Mouse (Mus musculus): ENCODE results near the gene Pten. TPM values are rescaled to one million over a fixed set of nuclear protein-coding genes. Genes with fewer than 3 reads are reported as not detected.

The Pten gene
- polyA plus RNA-seq, 1 experiment = 13.1 TPM

- TF ChIP-seq CTCF (IDR thresholded peaks at IDR 0.05; ENCODE audit: extremely low read depth, insufficient read depth, insufficient read length, insufficient replicate concordance) = no peak
- no peak for TF ChIP-seq POLR2A (IDR thresholded peaks at IDR 0.05; ENCODE audit: low read depth, low read length)
- peaks cover 8% of the 10 kb centered on the region for H3K4me1 ChIP-seq (ENCODE audit: control insufficient read depth, insufficient read depth, insufficient read length)
- H3K27me3 ChIP-seq (ENCODE audit: control insufficient read depth, insufficient read depth, low read length) = no peaks in the 10 kb centered on the region
- DNase-seq (ENCODE audit: low read depth in 1 of 2, low spot score in 2 of 2) = no peak
- no peaks in the 10 kb centered on the region for H3K36me3 ChIP-seq (ENCODE audit: control insufficient read depth, insufficient read depth, low read length)
- WGBS = 86% methylated on average over 2 of the region's 2 CpGs
- no peak overlapping the region for H3K27ac ChIP-seq (ENCODE audit: insufficient read depth, low read length)
- H3K4me3 ChIP-seq (ENCODE audit: extremely low read depth, insufficient read depth, insufficient read length) = no peak overlapping the region
Measured at GRCm38 (mm10) chr19:32829871-32830270, 72.6 kb downstream of the Pten start.

- no peaks in the 10 kb centered on the region for H3K36me3 ChIP-seq (ENCODE audit: control insufficient read depth, insufficient read depth, low read length)
- no peak overlapping the region for H3K27ac ChIP-seq (ENCODE audit: insufficient read depth, low read length)
- H3K4me3 ChIP-seq (ENCODE audit: extremely low read depth, insufficient read depth, insufficient read length) = no peak overlapping the region
- no peaks in the 10 kb centered on the region for H3K27me3 ChIP-seq (ENCODE audit: control insufficient read depth, insufficient read depth, low read length)
- TF ChIP-seq CTCF (IDR thresholded peaks at IDR 0.05; ENCODE audit: extremely low read depth, insufficient read depth, insufficient read length, insufficient replicate concordance) (no peak), POLR2A (IDR thresholded peaks at IDR 0.05; ENCODE audit: low read depth, low read length) (no peak)
- 78% methylated on average over 4 of the region's 4 CpGs for WGBS
- H3K4me1 ChIP-seq (ENCODE audit: control insufficient read depth, insufficient read depth, insufficient read length) = peaks cover 8% of the 10 kb centered on the region
- DNase-seq (ENCODE audit: low read depth in 1 of 2, low spot score in 2 of 2) = no peak
Measured at GRCm38 (mm10) chr19:32831286-32831685, 74.0 kb downstream of the Pten start.

GRCm38 (mm10) chr19:32840491-32840890 lies 83.2 kb downstream of the Pten start:
- WGBS = 89% methylated on average over 6 of the region's 6 CpGs
- Histone ChIP-seq H3K4me1 (ENCODE audit: control insufficient read depth, insufficient read depth, insufficient read length) (no peaks in the 10 kb centered on the region), H3K4me3 (ENCODE audit: extremely low read depth, insufficient read depth, insufficient read length) (no peak overlapping the region), H3K27ac (ENCODE audit: insufficient read depth, low read length) (no peak overlapping the region), H3K27me3 (ENCODE audit: control insufficient read depth, insufficient read depth, low read length) (no peaks in the 10 kb centered on the region), H3K36me3 (ENCODE audit: control insufficient read depth, insufficient read depth, low read length) (no peaks in the 10 kb centered on the region)
- DNase-seq (ENCODE audit: low read depth in 1 of 2, low spot score in 2 of 2) = no peak
- no peak for TF ChIP-seq CTCF (IDR thresholded peaks at IDR 0.05; ENCODE audit: extremely low read depth, insufficient read depth, insufficient read length, insufficient replicate concordance)
- no peak for TF ChIP-seq POLR2A (IDR thresholded peaks at IDR 0.05; ENCODE audit: low read depth, low read length)

- no peak for DNase-seq (ENCODE audit: low read depth in 1 of 2, low spot score in 2 of 2)
- H3K27ac ChIP-seq (ENCODE audit: insufficient read depth, low read length) = no peak overlapping the region
- 92% methylated on average over 5 of the region's 5 CpGs for WGBS
- TF ChIP-seq POLR2A (IDR thresholded peaks at IDR 0.05; ENCODE audit: low read depth, low read length) (no peak), CTCF (IDR thresholded peaks at IDR 0.05; ENCODE audit: extremely low read depth, insufficient read depth, insufficient read length, insufficient replicate concordance) (no peak)
- no peak overlapping the region for H3K4me3 ChIP-seq (ENCODE audit: extremely low read depth, insufficient read depth, insufficient read length)
- H3K27me3 ChIP-seq (ENCODE audit: control insufficient read depth, insufficient read depth, low read length) = no peaks in the 10 kb centered on the region
- H3K4me1 ChIP-seq (ENCODE audit: control insufficient read depth, insufficient read depth, insufficient read length) = no peaks in the 10 kb centered on the region
- no peaks in the 10 kb centered on the region for H3K36me3 ChIP-seq (ENCODE audit: control insufficient read depth, insufficient read depth, low read length)
Measured at GRCm38 (mm10) chr19:32844486-32844885, 87.2 kb downstream of the Pten start.

- TF ChIP-seq POLR2A (IDR thresholded peaks at IDR 0.05; ENCODE audit: low read depth, low read length) (no peak), CTCF (IDR thresholded peaks at IDR 0.05; ENCODE audit: extremely low read depth, insufficient read depth, insufficient read length, insufficient replicate concordance) (no peak)
- DNase-seq (ENCODE audit: low read depth in 1 of 2, low spot score in 2 of 2) = no peak
- no peaks in the 10 kb centered on the region for H3K27me3 ChIP-seq (ENCODE audit: control insufficient read depth, insufficient read depth, low read length)
- WGBS = 73% methylated on average over 3 of the region's 3 CpGs
- H3K36me3 ChIP-seq (ENCODE audit: control insufficient read depth, insufficient read depth, low read length) = no peaks in the 10 kb centered on the region
- no peaks in the 10 kb centered on the region for H3K4me1 ChIP-seq (ENCODE audit: control insufficient read depth, insufficient read depth, insufficient read length)
- no peak overlapping the region for H3K4me3 ChIP-seq (ENCODE audit: extremely low read depth, insufficient read depth, insufficient read length)
- H3K27ac ChIP-seq (ENCODE audit: insufficient read depth, low read length) = no peak overlapping the region
Measured at GRCm38 (mm10) chr19:32848041-32848440, 90.7 kb downstream of the Pten start.

GRCm38 (mm10) chr19:32852306-32852705 lies 95.0 kb downstream of the Pten start:
- H3K27me3 ChIP-seq (ENCODE audit: control insufficient read depth, insufficient read depth, low read length) = no peaks in the 10 kb centered on the region
- peaks cover 4% of the 10 kb centered on the region; the same call in 1 of the 2 replicates for H3K4me1 ChIP-seq (ENCODE audit: control insufficient read depth, insufficient read depth, insufficient read length)
- no peak for DNase-seq (ENCODE audit: low read depth in 1 of 2, low spot score in 2 of 2)
- H3K4me3 ChIP-seq (ENCODE audit: extremely low read depth, insufficient read depth, insufficient read length) = no peak overlapping the region
- no peaks in the 10 kb centered on the region for H3K36me3 ChIP-seq (ENCODE audit: control insufficient read depth, insufficient read depth, low read length)
- H3K27ac ChIP-seq (ENCODE audit: insufficient read depth, low read length) = no peak overlapping the region
- 81% methylated on average over 3 of the region's 3 CpGs for whole genome bisulfite sequencing
- TF ChIP-seq CTCF (IDR thresholded peaks at IDR 0.05; ENCODE audit: extremely low read depth, insufficient read depth, insufficient read length, insufficient replicate concordance) (no peak), POLR2A (IDR thresholded peaks at IDR 0.05; ENCODE audit: low read depth, low read length) (no peak)

- H3K4me3 ChIP-seq (ENCODE audit: extremely low read depth, insufficient read depth, insufficient read length) = no peak overlapping the region
- H3K4me1 ChIP-seq (ENCODE audit: control insufficient read depth, insufficient read depth, insufficient read length) = no peaks in the 10 kb centered on the region
- TF ChIP-seq CTCF (IDR thresholded peaks at IDR 0.05; ENCODE audit: extremely low read depth, insufficient read depth, insufficient read length, insufficient replicate concordance) (no peak), POLR2A (IDR thresholded peaks at IDR 0.05; ENCODE audit: low read depth, low read length) (no peak)
- H3K36me3 ChIP-seq (ENCODE audit: control insufficient read depth, insufficient read depth, low read length) = no peaks in the 10 kb centered on the region
- 89% methylated on average over 12 of the region's 12 CpGs for WGBS
- no peak for DNase-seq (ENCODE audit: low read depth in 1 of 2, low spot score in 2 of 2)
- no peak overlapping the region for H3K27ac ChIP-seq (ENCODE audit: insufficient read depth, low read length)
- H3K27me3 ChIP-seq (ENCODE audit: control insufficient read depth, insufficient read depth, low read length) = no peaks in the 10 kb centered on the region
Measured at GRCm38 (mm10) chr19:32861675-32862575, 104.6 kb downstream of the Pten start.

Measured in spleen, adult 2 months (tissue).